Mouse (Mus musculus): ENCODE results near the gene Gemin5. TPM values are rescaled to one million over a fixed set of nuclear protein-coding genes. Genes with fewer than 3 reads are reported as not detected.
A peak's percentile ranks its signal among the peaks of the same experiment; 100 is the strongest.

The Gemin5 gene
- total RNA-seq, 1 experiment, result 70.1 TPM

DNA sequence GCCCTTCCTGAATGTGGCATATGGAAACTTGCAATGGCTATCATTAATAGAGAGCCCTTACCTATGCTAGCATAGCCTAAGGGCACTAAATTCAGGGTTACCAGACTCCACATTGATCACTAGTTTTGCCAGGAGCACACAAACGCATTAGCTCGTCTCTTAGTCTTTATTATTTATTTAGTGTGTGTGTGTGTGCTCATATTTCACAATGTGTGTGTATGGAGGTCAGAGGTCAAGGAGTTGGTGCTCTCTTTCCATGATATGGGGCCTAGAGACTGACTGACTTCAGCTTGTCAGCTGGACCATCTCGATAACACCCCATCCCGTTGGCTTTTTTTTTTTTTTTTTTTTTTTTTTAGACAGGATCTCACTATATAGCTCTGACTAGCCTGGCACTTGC is 1.3 kb upstream of the Gemin5 start:
- H3K27ac ChIP-seq (ENCODE audit: insufficient read depth, low read depth, low read length, poor library complexity, severe bottlenecking), result no peak overlapping the region
- in situ Hi-C loops (cut with MboI; ENCODE audit: low sequenced_read_pairs in 2 of 2, unreplicated experiment in 2 of 2), result no loop called here
- no peak for TF ChIP-seq MAFK (IDR thresholded peaks at IDR 0.05; ENCODE audit: insufficient read depth, low read depth, low read length)
- no peak for TF ChIP-seq ZNF384 (IDR thresholded peaks at IDR 0.05; ENCODE audit: low read depth, low read length)
- no peak for TF ChIP-seq HCFC1 (IDR thresholded peaks at IDR 0.05; ENCODE audit: borderline replicate concordance, insufficient read depth, low read length)
- TF ChIP-seq CHD2 (IDR thresholded peaks at IDR 0.05; ENCODE audit: low read depth, low read length), result no peak
- TF ChIP-seq ZC3H11A (IDR thresholded peaks at IDR 0.05; ENCODE audit: borderline replicate concordance, low read depth, low read length), result no peak
- no peak overlapping the region for H3K9ac ChIP-seq (ENCODE audit: insufficient read depth, low read depth, low read length, poor library complexity, severe bottlenecking)
- no peak for DNase-seq (ENCODE audit: low read depth, low spot score)
- peaks cover 21% of the 10 kb centered on the region for H3K36me3 ChIP-seq (ENCODE audit: control insufficient read depth, insufficient read depth, low read length, poor library complexity, severe bottlenecking)
- no peaks in the 10 kb centered on the region for H3K9me3 ChIP-seq (ENCODE audit: control insufficient read depth, insufficient read depth, low read depth, low read length)
- no peak overlapping the region for H3K4me3 ChIP-seq (ENCODE audit: insufficient read depth in 1 of 2, low read depth in 1 of 2, low read length in 2 of 2, poor library complexity in 1 of 2, severe bottlenecking in 1 of 2)
- 0 out of 4 replicates have a peak, but pooled peaks cover 2 to 3% of the 10 kb centered on the region in 2 experiments for H3K4me1 ChIP-seq (ENCODE audit: control insufficient read depth in 2 of 2, insufficient read depth in 2 of 2, low read length in 2 of 2, poor library complexity in 1 of 2)

DNA sequence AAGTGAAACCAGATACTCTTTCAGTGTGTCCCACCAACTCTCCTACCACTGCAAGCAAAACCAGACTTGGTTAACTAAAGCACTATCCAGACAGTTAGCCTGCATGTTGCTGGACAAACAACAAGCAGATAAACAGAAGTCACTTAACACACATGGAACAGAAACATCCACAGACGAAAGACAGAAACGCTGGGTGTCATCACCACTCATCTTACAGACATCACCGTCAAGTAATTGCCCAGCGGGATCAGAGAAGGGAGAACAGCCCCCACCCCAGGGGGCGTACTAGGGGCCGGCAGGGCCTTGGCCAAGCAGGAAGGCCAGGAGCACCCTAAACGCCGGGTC is 545 bp downstream of the Gemin5 start:
- 0 out of 2 replicates have a peak overlapping the region, but pooled peaks have one; percentile 72 for H3K27ac ChIP-seq (ENCODE audit: insufficient read depth, low read depth, low read length, poor library complexity, severe bottlenecking)
- H3K4me3 ChIP-seq (ENCODE audit: insufficient read depth in 1 of 2, low read depth in 1 of 2, low read length in 2 of 2, poor library complexity in 1 of 2, severe bottlenecking in 1 of 2), result peak overlapping the region; percentile 97 to 100
- H3K9me3 ChIP-seq (ENCODE audit: control insufficient read depth, insufficient read depth, low read depth, low read length), result no peaks in the 10 kb centered on the region
- in situ Hi-C loops (cut with MboI; ENCODE audit: low sequenced_read_pairs in 2 of 2, unreplicated experiment in 2 of 2), result no loop called here
- peaks cover 18% of the 10 kb centered on the region for H3K36me3 ChIP-seq (ENCODE audit: control insufficient read depth, insufficient read depth, low read length, poor library complexity, severe bottlenecking)
- TF ChIP-seq ZC3H11A (IDR thresholded peaks at IDR 0.05; ENCODE audit: borderline replicate concordance, low read depth, low read length) (no peak), HCFC1 (IDR thresholded peaks at IDR 0.05; ENCODE audit: borderline replicate concordance, insufficient read depth, low read length) (no peak), MAFK (IDR thresholded peaks at IDR 0.05; ENCODE audit: insufficient read depth, low read depth, low read length) (no peak), ZNF384 (IDR thresholded peaks at IDR 0.05; ENCODE audit: low read depth, low read length) (no peak), CHD2 (IDR thresholded peaks at IDR 0.05; ENCODE audit: low read depth, low read length) (no peak)
- no peak for DNase-seq (ENCODE audit: low read depth, low spot score)
- peak overlapping the region; percentile 100 for H3K9ac ChIP-seq (ENCODE audit: insufficient read depth, low read depth, low read length, poor library complexity, severe bottlenecking)
- 0 out of 4 replicates have a peak, but pooled peaks cover 2 to 3% of the 10 kb centered on the region in 2 experiments for H3K4me1 ChIP-seq (ENCODE audit: control insufficient read depth in 2 of 2, insufficient read depth in 2 of 2, low read length in 2 of 2, poor library complexity in 1 of 2)

DNA sequence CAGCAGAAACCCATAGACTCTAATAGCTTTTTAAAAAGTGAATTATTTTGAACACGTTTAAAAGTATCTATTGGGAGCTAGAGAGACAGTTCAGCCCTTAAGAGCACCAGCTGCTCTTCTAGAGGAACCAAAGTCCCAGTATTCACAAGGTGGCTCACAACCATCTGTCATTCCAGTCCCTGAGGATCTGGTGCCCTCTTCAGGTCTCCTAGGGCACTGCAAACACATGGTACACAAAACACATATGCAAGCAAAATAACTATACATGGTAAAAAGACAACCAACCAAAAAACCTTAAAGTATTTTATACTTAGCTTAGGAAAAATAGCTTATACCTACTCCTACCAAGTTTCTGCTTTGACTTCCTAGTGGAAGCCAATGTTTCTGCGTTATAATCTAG is 3.3 kb downstream of the Gemin5 start:
- in situ Hi-C loops (cut with MboI; ENCODE audit: low sequenced_read_pairs in 2 of 2, unreplicated experiment in 2 of 2), result no loop called here
- H3K9ac ChIP-seq (ENCODE audit: insufficient read depth, low read depth, low read length, poor library complexity, severe bottlenecking), result no peak overlapping the region
- peaks cover 25% of the 10 kb centered on the region for H3K36me3 ChIP-seq (ENCODE audit: control insufficient read depth, insufficient read depth, low read length, poor library complexity, severe bottlenecking)

DNA sequence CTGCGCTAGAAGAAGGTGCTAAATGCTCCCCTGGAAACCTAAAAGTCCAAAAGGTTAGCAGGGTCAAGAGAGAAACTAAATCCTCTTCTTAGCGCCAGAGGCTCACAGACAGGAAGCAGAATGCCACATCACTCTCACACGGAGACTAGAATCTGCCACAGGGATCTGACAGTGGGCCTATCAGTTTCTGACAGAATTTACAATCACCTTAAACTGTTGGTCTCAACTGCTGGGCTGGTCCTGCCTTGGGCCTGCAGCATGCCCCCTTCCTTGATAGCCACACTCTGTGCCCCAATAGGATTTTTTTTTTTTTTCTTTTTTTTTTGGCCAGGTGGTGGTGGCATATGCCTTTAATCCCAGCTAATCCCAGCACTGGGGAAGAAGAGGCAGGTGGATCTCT is 11.5 kb downstream of the Gemin5 start:
- Histone ChIP-seq H3K4me1 (ENCODE audit: control insufficient read depth in 2 of 2, insufficient read depth in 2 of 2, low read length in 2 of 2, poor library complexity in 1 of 2) (no peaks in the 10 kb centered on the region), H3K36me3 (ENCODE audit: control insufficient read depth, insufficient read depth, low read length, poor library complexity, severe bottlenecking) (peaks cover 33% of the 10 kb centered on the region), H3K9ac (ENCODE audit: insufficient read depth, low read depth, low read length, poor library complexity, severe bottlenecking) (no peak overlapping the region), H3K9me3 (ENCODE audit: control insufficient read depth, insufficient read depth, low read depth, low read length) (no peaks in the 10 kb centered on the region), H3K27ac (ENCODE audit: insufficient read depth, low read depth, low read length, poor library complexity, severe bottlenecking) (no peak overlapping the region), H3K4me3 (ENCODE audit: insufficient read depth in 1 of 2, low read depth in 1 of 2, low read length in 2 of 2, poor library complexity in 1 of 2, severe bottlenecking in 1 of 2) (no peak overlapping the region)
- no peak for DNase-seq (ENCODE audit: low read depth, low spot score)
- in situ Hi-C loops (cut with MboI; ENCODE audit: low sequenced_read_pairs in 2 of 2, unreplicated experiment in 2 of 2), result no loop called here
- TF ChIP-seq CHD2 (IDR thresholded peaks at IDR 0.05; ENCODE audit: low read depth, low read length) (no peak), HCFC1 (IDR thresholded peaks at IDR 0.05; ENCODE audit: borderline replicate concordance, insufficient read depth, low read length) (no peak), ZC3H11A (IDR thresholded peaks at IDR 0.05; ENCODE audit: borderline replicate concordance, low read depth, low read length) (no peak), MAFK (IDR thresholded peaks at IDR 0.05; ENCODE audit: insufficient read depth, low read depth, low read length) (no peak), ZNF384 (IDR thresholded peaks at IDR 0.05; ENCODE audit: low read depth, low read length) (no peak)

More for the DNA sequence above, 3.3 kb downstream of the Gemin5 start:
- TF ChIP-seq CHD2 (IDR thresholded peaks at IDR 0.05; ENCODE audit: low read depth, low read length) (no peak), ZC3H11A (IDR thresholded peaks at IDR 0.05; ENCODE audit: borderline replicate concordance, low read depth, low read length) (peak; percentile 8; the same call in 1 of the 2 replicates)
- Histone ChIP-seq H3K4me1 (ENCODE audit: control insufficient read depth in 2 of 2, insufficient read depth in 2 of 2, low read length in 2 of 2, poor library complexity in 1 of 2) (0 out of 4 replicates have a peak, but pooled peaks cover 0 to 3% of the 10 kb centered on the region in 2 experiments), H3K4me3 (ENCODE audit: insufficient read depth in 1 of 2, low read depth in 1 of 2, low read length in 2 of 2, poor library complexity in 1 of 2, severe bottlenecking in 1 of 2) (no peak overlapping the region), H3K27ac (ENCODE audit: insufficient read depth, low read depth, low read length, poor library complexity, severe bottlenecking) (no peak overlapping the region), H3K9me3 (ENCODE audit: control insufficient read depth, insufficient read depth, low read depth, low read length) (no peaks in the 10 kb centered on the region)
- DNase-seq (ENCODE audit: low read depth, low spot score), result peak; percentile 44

DNA sequence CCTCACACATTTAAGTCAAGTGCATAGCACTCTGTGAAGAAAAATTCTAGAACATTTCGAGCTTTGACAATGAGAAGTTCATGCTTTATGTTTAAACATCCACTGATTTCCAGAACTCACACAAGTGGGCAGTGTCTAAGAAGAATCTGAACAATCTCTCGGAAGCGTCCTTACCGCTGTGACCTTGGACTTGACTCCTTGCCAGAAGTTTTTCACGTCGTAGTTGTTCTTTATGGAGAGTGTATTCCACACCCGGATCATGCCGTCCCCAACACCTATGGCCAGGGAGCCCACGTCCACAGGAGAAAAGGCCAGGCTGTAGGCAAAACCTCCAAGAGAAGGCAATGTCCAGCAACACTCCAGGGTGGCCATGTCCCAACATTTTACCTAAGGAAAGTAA is 12.9 kb downstream of the Gemin5 start:
- TF ChIP-seq ZNF384 (IDR thresholded peaks at IDR 0.05; ENCODE audit: low read depth, low read length) (no peak), MAFK (IDR thresholded peaks at IDR 0.05; ENCODE audit: insufficient read depth, low read depth, low read length) (no peak), CHD2 (IDR thresholded peaks at IDR 0.05; ENCODE audit: low read depth, low read length) (no peak), HCFC1 (IDR thresholded peaks at IDR 0.05; ENCODE audit: borderline replicate concordance, insufficient read depth, low read length) (no peak), ZC3H11A (IDR thresholded peaks at IDR 0.05; ENCODE audit: borderline replicate concordance, low read depth, low read length) (no peak)
- Histone ChIP-seq H3K4me1 (ENCODE audit: control insufficient read depth in 2 of 2, insufficient read depth in 2 of 2, low read length in 2 of 2, poor library complexity in 1 of 2) (no peaks in the 10 kb centered on the region), H3K4me3 (ENCODE audit: insufficient read depth in 1 of 2, low read depth in 1 of 2, low read length in 2 of 2, poor library complexity in 1 of 2, severe bottlenecking in 1 of 2) (no peak overlapping the region), H3K9me3 (ENCODE audit: control insufficient read depth, insufficient read depth, low read depth, low read length) (no peaks in the 10 kb centered on the region), H3K36me3 (ENCODE audit: control insufficient read depth, insufficient read depth, low read length, poor library complexity, severe bottlenecking) (peaks cover 34% of the 10 kb centered on the region), H3K9ac (ENCODE audit: insufficient read depth, low read depth, low read length, poor library complexity, severe bottlenecking) (no peak overlapping the region), H3K27ac (ENCODE audit: insufficient read depth, low read depth, low read length, poor library complexity, severe bottlenecking) (no peak overlapping the region)
- in situ Hi-C loops (cut with MboI; ENCODE audit: low sequenced_read_pairs in 2 of 2, unreplicated experiment in 2 of 2), result no loop called here
- no peak for DNase-seq (ENCODE audit: low read depth, low spot score)
